Mouse (Mus musculus): Measurements from ENCODE around the gene Ssx2ip. TPM values are rescaled to one million over a fixed set of nuclear protein-coding genes. Genes with fewer than 3 reads are reported as not detected.

The Ssx2ip gene
- total and polyA plus RNA-seq, 2 experiments, result 1.7 to 6.4 TPM

DNA sequence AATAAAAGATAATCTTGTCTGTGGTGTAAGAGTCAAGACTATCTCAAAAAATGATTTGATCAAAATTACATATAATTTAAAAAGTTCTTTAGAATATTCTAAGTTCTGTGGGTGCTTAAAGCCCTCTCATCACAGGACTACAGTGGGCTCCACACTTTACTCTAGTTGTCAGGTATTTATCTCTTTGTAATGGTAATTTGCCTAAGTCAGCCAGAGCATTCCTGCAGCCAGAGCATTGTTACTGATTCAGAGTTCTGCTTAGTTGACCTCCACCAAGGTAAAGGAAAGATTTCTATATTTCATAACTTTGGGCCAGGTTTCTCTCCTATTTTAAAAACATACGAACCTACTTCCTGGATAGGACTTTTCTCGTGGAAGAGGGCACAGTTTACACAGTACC is 64.8 kb downstream of the Ssx2ip start:
- no peaks in the 10 kb centered on the region for H3K4me1 ChIP-seq (ENCODE audit: control insufficient read depth, insufficient read depth, low read length)
- WGBS, result 81% methylated on average over 2 of the region's 2 CpGs
- no peak overlapping the region for H3K4me3 ChIP-seq (ENCODE audit: insufficient read depth, low read depth, low read length)
- H3K36me3 ChIP-seq (ENCODE audit: control insufficient read depth, insufficient read depth, low read length), result peaks cover 4% of the 10 kb centered on the region
- no peaks in the 10 kb centered on the region for H3K27me3 ChIP-seq (ENCODE audit: control insufficient read depth, insufficient read depth, low read length)
- H3K9ac ChIP-seq (ENCODE audit: low read depth, low read length), result no peak overlapping the region
- no peak overlapping the region for H3K27ac ChIP-seq (replicated peaks; ENCODE audit: insufficient read depth, low read depth, low read length)
- no peak for DNase-seq (ENCODE audit: extremely low read depth, low read depth, low spot score)
- H3K79me2 ChIP-seq (ENCODE audit: control insufficient read depth, insufficient read depth, low read length), result no peaks in the 10 kb centered on the region
- TF ChIP-seq POLR2A (IDR thresholded peaks at IDR 0.05; ENCODE audit: extremely low read depth, insufficient read depth, low read length) (no peak), CTCF (IDR thresholded peaks at IDR 0.05; ENCODE audit: low read depth, low read length) (no peak)

DNA sequence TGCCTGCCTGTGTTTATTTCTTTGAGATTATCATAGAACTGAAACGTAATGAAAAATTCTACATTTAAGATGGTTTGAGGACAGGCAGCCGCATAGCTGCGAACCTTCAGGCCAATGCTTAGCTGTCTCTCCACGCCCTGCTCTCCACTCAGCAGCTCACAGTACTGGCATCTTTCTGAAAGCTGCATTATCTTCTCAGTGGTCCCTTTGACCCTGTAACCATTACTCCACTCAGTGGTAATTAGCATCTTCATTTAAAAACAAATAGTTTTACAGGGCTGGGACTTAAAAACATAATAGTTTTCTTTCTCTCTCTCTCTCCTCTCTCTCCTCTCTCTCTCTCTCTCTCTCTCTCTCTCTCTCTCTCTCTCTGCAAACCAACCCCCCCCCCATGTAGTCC is 68.2 kb downstream of the Ssx2ip start:
- no peak for DNase-seq (ENCODE audit: extremely low read depth, low read depth, low spot score)
- Histone ChIP-seq H3K36me3 (ENCODE audit: control insufficient read depth, insufficient read depth, low read length) (peaks cover 2% of the 10 kb centered on the region; the same call in 1 of the 2 replicates), H3K9ac (ENCODE audit: low read depth, low read length) (no peak overlapping the region), H3K4me3 (ENCODE audit: insufficient read depth, low read depth, low read length) (no peak overlapping the region), H3K27me3 (ENCODE audit: control insufficient read depth, insufficient read depth, low read length) (no peaks in the 10 kb centered on the region), H3K79me2 (ENCODE audit: control insufficient read depth, insufficient read depth, low read length) (no peaks in the 10 kb centered on the region), H3K4me1 (ENCODE audit: control insufficient read depth, insufficient read depth, low read length) (no peaks in the 10 kb centered on the region), H3K27ac (replicated peaks; ENCODE audit: insufficient read depth, low read depth, low read length) (no peak overlapping the region)
- 89% methylated on average over 4 of the region's 4 CpGs for WGBS
- TF ChIP-seq CTCF (IDR thresholded peaks at IDR 0.05; ENCODE audit: low read depth, low read length) (no peak), POLR2A (IDR thresholded peaks at IDR 0.05; ENCODE audit: extremely low read depth, insufficient read depth, low read length) (no peak)

DNA sequence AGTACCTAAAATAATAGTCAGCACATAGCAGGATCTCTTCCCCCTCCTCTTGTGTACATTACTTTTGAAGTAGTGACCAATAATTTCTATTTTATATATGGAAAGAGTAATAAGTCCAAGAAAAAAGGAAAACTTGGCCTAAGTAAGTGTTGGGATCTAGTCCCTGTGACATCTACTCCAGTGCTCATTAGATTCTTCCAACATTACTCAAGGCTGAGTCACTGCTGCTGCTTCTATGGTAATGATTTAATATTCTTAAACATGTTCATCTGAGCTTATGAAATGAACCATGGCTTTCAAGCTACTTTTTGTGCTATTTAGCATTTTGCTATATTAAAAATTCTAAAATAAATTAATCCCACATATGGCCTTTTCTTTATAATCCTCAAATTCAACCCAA is 69.3 kb downstream of the Ssx2ip start:
- no peaks in the 10 kb centered on the region for H3K79me2 ChIP-seq (ENCODE audit: control insufficient read depth, insufficient read depth, low read length)
- TF ChIP-seq CTCF (IDR thresholded peaks at IDR 0.05; ENCODE audit: low read depth, low read length) (no peak), POLR2A (IDR thresholded peaks at IDR 0.05; ENCODE audit: extremely low read depth, insufficient read depth, low read length) (no peak)
- no peaks in the 10 kb centered on the region for H3K27me3 ChIP-seq (ENCODE audit: control insufficient read depth, insufficient read depth, low read length)
- no peak for DNase-seq (ENCODE audit: extremely low read depth, low read depth, low spot score)
- H3K4me3 ChIP-seq (ENCODE audit: insufficient read depth, low read depth, low read length), result no peak overlapping the region
- H3K27ac ChIP-seq (replicated peaks; ENCODE audit: insufficient read depth, low read depth, low read length), result no peak overlapping the region
- peaks cover 2% of the 10 kb centered on the region; the same call in 1 of the 2 replicates for H3K36me3 ChIP-seq (ENCODE audit: control insufficient read depth, insufficient read depth, low read length)
- H3K9ac ChIP-seq (ENCODE audit: low read depth, low read length), result no peak overlapping the region
- H3K4me1 ChIP-seq (ENCODE audit: control insufficient read depth, insufficient read depth, low read length), result no peaks in the 10 kb centered on the region

DNA sequence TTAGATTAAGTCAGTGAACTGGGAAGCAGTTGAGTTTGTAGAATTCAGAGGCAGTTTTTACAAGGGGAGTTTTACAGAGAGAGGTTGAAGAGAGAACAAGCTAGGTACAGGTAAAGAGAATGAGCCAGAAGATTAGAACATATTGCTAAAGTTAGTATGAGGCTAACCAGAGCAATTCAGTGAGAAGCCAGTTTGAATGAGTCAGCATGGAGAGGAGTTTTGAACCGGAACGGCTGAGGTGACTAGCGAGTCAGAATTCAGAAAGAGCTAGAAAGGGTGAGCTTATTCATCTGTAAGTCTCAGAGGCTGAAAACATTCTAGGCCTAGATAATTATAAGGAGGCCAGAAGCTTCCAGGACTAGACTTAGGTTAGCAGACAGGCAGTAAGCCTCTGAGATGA is 70.0 kb downstream of the Ssx2ip start:
- peaks cover under 1% of the 10 kb centered on the region; the same call in 1 of the 2 replicates for H3K36me3 ChIP-seq (ENCODE audit: control insufficient read depth, insufficient read depth, low read length)
- WGBS, result 93% methylated on average over 3 of the region's 3 CpGs
- no peaks in the 10 kb centered on the region for H3K4me1 ChIP-seq (ENCODE audit: control insufficient read depth, insufficient read depth, low read length)
- no peak for DNase-seq (ENCODE audit: extremely low read depth, low read depth, low spot score)
- H3K79me2 ChIP-seq (ENCODE audit: control insufficient read depth, insufficient read depth, low read length), result no peaks in the 10 kb centered on the region
- no peak for TF ChIP-seq CTCF (IDR thresholded peaks at IDR 0.05; ENCODE audit: low read depth, low read length)
- TF ChIP-seq POLR2A (IDR thresholded peaks at IDR 0.05; ENCODE audit: extremely low read depth, insufficient read depth, low read length), result no peak
- H3K27ac ChIP-seq (replicated peaks; ENCODE audit: insufficient read depth, low read depth, low read length), result no peak overlapping the region
- no peaks in the 10 kb centered on the region for H3K27me3 ChIP-seq (ENCODE audit: control insufficient read depth, insufficient read depth, low read length)
- no peak overlapping the region for H3K4me3 ChIP-seq (ENCODE audit: insufficient read depth, low read depth, low read length)
- H3K9ac ChIP-seq (ENCODE audit: low read depth, low read length), result no peak overlapping the region

DNA sequence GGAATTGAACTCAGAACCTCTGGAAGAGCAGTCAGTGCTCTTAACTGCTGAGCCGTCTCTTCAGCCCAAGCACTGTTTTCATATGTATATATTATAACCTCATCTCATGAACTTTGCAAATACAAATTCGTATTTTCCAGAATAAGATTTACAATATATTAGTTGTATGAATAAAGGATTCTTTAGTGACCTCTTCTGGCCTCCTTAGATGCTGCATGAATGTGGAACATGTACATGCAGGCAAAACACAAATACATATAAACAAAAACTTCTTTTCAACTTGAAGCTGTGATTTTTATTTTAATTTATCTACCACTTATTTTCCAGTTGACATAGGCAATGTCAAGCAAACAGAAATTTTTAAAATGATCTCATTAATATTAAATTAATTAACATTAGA is 77.6 kb downstream of the Ssx2ip start:
- WGBS, result 73% methylated on average over 2 of the region's 2 CpGs
- Histone ChIP-seq H3K9ac (ENCODE audit: low read depth, low read length) (no peak overlapping the region), H3K79me2 (ENCODE audit: control insufficient read depth, insufficient read depth, low read length) (no peaks in the 10 kb centered on the region), H3K27ac (replicated peaks; ENCODE audit: insufficient read depth, low read depth, low read length) (no peak overlapping the region), H3K27me3 (ENCODE audit: control insufficient read depth, insufficient read depth, low read length) (no peaks in the 10 kb centered on the region), H3K36me3 (ENCODE audit: control insufficient read depth, insufficient read depth, low read length) (no peaks in the 10 kb centered on the region; the same call in 1 of the 2 replicates), H3K4me1 (ENCODE audit: control insufficient read depth, insufficient read depth, low read length) (no peaks in the 10 kb centered on the region), H3K4me3 (ENCODE audit: insufficient read depth, low read depth, low read length) (no peak overlapping the region)
- DNase-seq (ENCODE audit: extremely low read depth, low read depth, low spot score), result no peak
- TF ChIP-seq CTCF (IDR thresholded peaks at IDR 0.05; ENCODE audit: low read depth, low read length), result 0 out of 2 replicates have a peak, but pooled peaks have one; percentile 4
- TF ChIP-seq POLR2A (IDR thresholded peaks at IDR 0.05; ENCODE audit: extremely low read depth, insufficient read depth, low read length), result no peak

DNA sequence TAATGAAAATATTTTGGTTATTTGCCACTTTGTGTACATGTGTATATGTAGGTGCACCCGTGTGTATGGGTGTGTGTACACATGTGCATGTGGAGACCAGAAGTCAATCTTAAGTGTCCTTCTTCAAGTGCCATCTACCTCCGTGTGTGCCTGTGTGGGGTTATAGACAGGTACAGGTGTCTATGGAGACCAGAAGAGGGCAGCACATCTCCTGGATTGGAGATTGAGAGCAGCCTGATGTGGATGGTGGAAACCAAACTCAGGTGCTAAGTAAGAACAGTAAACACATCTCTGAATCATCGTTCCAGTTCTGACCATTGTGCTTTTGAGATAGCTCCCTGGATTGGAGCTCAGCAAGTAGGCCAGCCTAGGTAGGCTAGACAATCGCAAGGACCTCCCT is 82.0 kb downstream of the Ssx2ip start:
- Histone ChIP-seq H3K4me1 (ENCODE audit: control insufficient read depth, insufficient read depth, low read length) (no peaks in the 10 kb centered on the region), H3K27ac (replicated peaks; ENCODE audit: insufficient read depth, low read depth, low read length) (no peak overlapping the region), H3K79me2 (ENCODE audit: control insufficient read depth, insufficient read depth, low read length) (no peaks in the 10 kb centered on the region), H3K4me3 (ENCODE audit: insufficient read depth, low read depth, low read length) (no peak overlapping the region), H3K27me3 (ENCODE audit: control insufficient read depth, insufficient read depth, low read length) (no peaks in the 10 kb centered on the region), H3K9ac (ENCODE audit: low read depth, low read length) (no peak overlapping the region), H3K36me3 (ENCODE audit: control insufficient read depth, insufficient read depth, low read length) (no peaks in the 10 kb centered on the region; the same call in 1 of the 2 replicates)
- TF ChIP-seq POLR2A (IDR thresholded peaks at IDR 0.05; ENCODE audit: extremely low read depth, insufficient read depth, low read length) (no peak), CTCF (IDR thresholded peaks at IDR 0.05; ENCODE audit: low read depth, low read length) (no peak)
- WGBS, result 93% methylated on average over 4 of the region's 4 CpGs
- no peak for DNase-seq (ENCODE audit: extremely low read depth, low read depth, low spot score)

Other genes with a start within 250 kb of the Ssx2ip start
- 0.09 TPM in 1 of 2 replicates, not detected in the other for gene Lpar3, start 183.7 kb upstream of the Ssx2ip start, total RNA-seq (2014; rRNA removed)
- 0.05 TPM in 1 of 2 replicates, not detected in the other for gene Lpar3, start 183.7 kb upstream of the Ssx2ip start, polyA plus RNA-seq (2012; rRNA removed)
- 19.5 and 20.0 TPM in 2 replicates for gene Ctbs, start 45.2 kb downstream of the Ssx2ip start, total RNA-seq (2014; rRNA removed)
- 2.2 and 2.5 TPM in 2 replicates for gene Ctbs, start 45.2 kb downstream of the Ssx2ip start, polyA plus RNA-seq (2012; rRNA removed)
- 3.0 and 5.1 TPM in 2 replicates for gene Spata1, start 95.1 kb downstream of the Ssx2ip start, total RNA-seq (2014; rRNA removed)
- 0.21 and 0.57 TPM in 2 replicates for gene Spata1, start 95.1 kb downstream of the Ssx2ip start, polyA plus RNA-seq (2012; rRNA removed)
- gene Gng5, start 95.2 kb downstream of the Ssx2ip start, total RNA-seq (2014; rRNA removed), result 198 and 243 TPM in 2 replicates
- 284 and 439 TPM in 2 replicates for gene Gng5, start 95.2 kb downstream of the Ssx2ip start, polyA plus RNA-seq (2012; rRNA removed)
- 22.0 and 25.0 TPM in 2 replicates for gene Rpf1, start 116.8 kb downstream of the Ssx2ip start, total RNA-seq (2014; rRNA removed)
- 5.3 and 6.3 TPM in 2 replicates for gene Rpf1, start 116.8 kb downstream of the Ssx2ip start, polyA plus RNA-seq (2012; rRNA removed)
- 1,668 and 2,080 TPM in 2 replicates for gene Uox, start 165.8 kb downstream of the Ssx2ip start, total RNA-seq (2014; rRNA removed)
- 512 and 535 TPM in 2 replicates for gene Uox, start 165.8 kb downstream of the Ssx2ip start, polyA plus RNA-seq (2012; rRNA removed)
- 11.0 and 15.6 TPM in 2 replicates for gene Dnase2b, start 211.0 kb downstream of the Ssx2ip start, total RNA-seq (2014; rRNA removed)
- 6.2 and 6.6 TPM in 2 replicates for gene Dnase2b, start 211.0 kb downstream of the Ssx2ip start, polyA plus RNA-seq (2012; rRNA removed)
- gene 4930503B20Rik, start 246.7 kb downstream of the Ssx2ip start, total RNA-seq (2014; rRNA removed), result not detected in 2 replicates
- not detected in 2 replicates for gene 4930503B20Rik, start 246.7 kb downstream of the Ssx2ip start, polyA plus RNA-seq (2012; rRNA removed)